Mouse (Mus musculus) hindbrain, embryonic 12.5 days (tissue): ENCODE results near the gene Antxr1. TPM values are rescaled to one million over a fixed set of nuclear protein-coding genes. Genes with fewer than 3 reads are reported as not detected.

Source experiments
- polyA plus RNA-seq: library from polyadenylated mRNA; unstranded; fragments of >200 nt; fragmentation: Nextera tagmentation; extraction: Ambion mirVana; gene quantifications from 2 replicates; pipeline ENCODE4 v1.2.1, GENCODE M21; 2016

The Antxr1 gene
- polyA plus RNA-seq, 1 experiment from 2014 or later: 5.0 TPM

Other genes starting within 250 kb of the Antxr1 start
- gene D6Ertd527e, start 231.1 kb downstream of the Antxr1 start, polyA plus RNA-seq: 0.10 and 0.52 TPM in 2 replicates
- not detected in 2 replicates for gene Gkn1, start 15.1 kb upstream of the Antxr1 start, polyA plus RNA-seq
- gene Gkn2, start 37.5 kb upstream of the Antxr1 start, polyA plus RNA-seq: not detected in 2 replicates
- gene Gkn3, start 53.1 kb upstream of the Antxr1 start, polyA plus RNA-seq: 0.26 TPM in 1 of 2 replicates, not detected in the other
- not detected in 2 replicates for gene Bmp10, start 93.2 kb upstream of the Antxr1 start, polyA plus RNA-seq
- gene Arhgap25, start 197.4 kb upstream of the Antxr1 start, polyA plus RNA-seq: 2.3 and 2.8 TPM in 2 replicates